Mouse (Mus musculus): ENCODE data around the gene Sdhaf4.

Sdhaf4 gene

DNA sequence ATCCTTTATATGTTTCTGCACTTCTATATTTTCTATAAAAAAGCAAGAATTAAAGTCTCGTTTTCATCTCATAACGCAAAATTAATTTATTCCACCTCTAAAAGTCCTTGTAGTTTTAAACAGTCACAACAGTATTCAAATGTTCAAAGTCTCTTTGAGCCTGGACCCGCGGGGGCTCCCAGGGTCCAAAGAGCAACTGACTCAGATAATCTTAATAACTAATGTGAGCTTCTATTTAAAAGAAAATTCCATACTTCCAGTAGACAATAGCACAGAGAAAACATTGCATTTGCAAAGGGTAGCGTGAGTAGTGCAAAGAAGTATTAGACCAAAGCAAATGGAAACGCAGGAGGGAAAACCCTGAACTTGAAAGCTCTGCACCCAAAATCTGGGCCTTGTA is 47.4 kb downstream of the Sdhaf4 start:
- in situ Hi-C loops (cut with MboI), result no loop called here

DNA sequence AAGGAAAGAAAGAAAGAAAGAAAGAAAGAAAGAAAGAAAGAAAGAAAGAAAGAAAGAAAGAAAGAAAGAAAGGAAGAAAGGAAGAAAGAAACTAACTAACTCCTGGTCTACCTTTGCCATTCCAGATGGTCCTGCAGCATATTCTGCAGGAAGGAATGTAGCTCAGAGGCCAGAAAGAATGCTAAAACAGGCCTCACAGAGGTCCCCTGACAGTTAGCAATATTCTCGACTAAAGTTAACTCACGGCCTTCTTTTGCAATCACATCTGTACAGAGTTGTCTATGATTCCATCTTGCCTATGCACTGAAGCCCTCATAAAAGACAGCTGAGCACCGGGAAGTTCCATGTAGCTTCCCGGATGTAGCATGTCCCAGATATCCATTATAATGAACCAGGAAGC is 49.9 kb downstream of the Sdhaf4 start:
- in situ Hi-C loops (cut with MboI), result no loop called here

GRCm38 (mm10) chr1:23953921-23954320 is 51.5 kb downstream of the Sdhaf4 start:
- in situ Hi-C loops (cut with MboI), result no loop called here

GRCm38 (mm10) chr1:23948778-23949699 is 56.4 kb downstream of the Sdhaf4 start:
- in situ Hi-C loops (cut with MboI), result no loop called here

GRCm38 (mm10) chr1:23948290-23948689 is 57.2 kb downstream of the Sdhaf4 start:
- in situ Hi-C loops (cut with MboI), result no loop called here
